Mouse (Mus musculus): ENCODE results near the gene Ccr4. TPM values are rescaled to one million over a fixed set of nuclear protein-coding genes. Genes with fewer than 3 reads are reported as not detected.

The Ccr4 gene
- polyA plus RNA-seq, 1 experiment from 2014 or later, result not detected

GRCm38 (mm10) chr9:114468217-114468616 lies 36.5 kb downstream of the Ccr4 start:
- Histone ChIP-seq H3K4me2 (no peak overlapping the region), H3K27ac (no peak overlapping the region), H3K36me3 (peaks cover 32% of the 10 kb centered on the region), H3K9me3 (no peaks in the 10 kb centered on the region), H3K4me1 (replicated peaks) (no peaks in the 10 kb centered on the region), H3K4me3 (replicated peaks) (no peak overlapping the region), H3K9ac (replicated peaks) (no peak overlapping the region), H3K27me3 (no peaks in the 10 kb centered on the region)
- WGBS, result 71% methylated on average over 5 of the region's 5 CpGs
- no peak for ATAC-seq (ENCODE audit: insufficient number of reproducible peaks, insufficient read depth, low FRiP score, low TSS enrichment, low read depth)

DNA sequence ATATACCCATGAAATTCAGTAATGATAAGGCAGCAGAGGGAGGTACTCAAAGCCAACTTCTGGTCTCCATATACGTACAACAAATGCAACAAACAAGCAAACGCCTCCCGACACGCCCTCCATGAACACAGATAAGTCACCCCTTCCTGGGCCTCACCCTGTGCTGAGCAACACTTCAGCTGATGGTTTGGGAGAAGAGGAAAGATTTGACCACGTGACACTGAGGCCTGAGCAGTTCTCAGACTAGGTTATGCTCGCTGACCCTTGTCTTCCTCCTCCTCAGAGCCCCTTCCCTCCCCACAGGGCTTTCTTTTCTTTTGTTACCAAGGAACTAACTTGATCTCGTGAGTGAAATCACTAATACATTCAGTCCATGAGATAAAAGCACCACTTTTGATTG lies 37.8 kb downstream of the Ccr4 start:
- Histone ChIP-seq H3K27ac (no peak overlapping the region), H3K9ac (replicated peaks) (no peak overlapping the region), H3K4me2 (no peak overlapping the region), H3K36me3 (peaks cover 45% of the 10 kb centered on the region), H3K4me1 (replicated peaks) (no peaks in the 10 kb centered on the region), H3K27me3 (no peaks in the 10 kb centered on the region), H3K4me3 (replicated peaks) (no peak overlapping the region), H3K9me3 (no peaks in the 10 kb centered on the region)
- 88% methylated on average over 7 of the region's 7 CpGs for WGBS
- ATAC-seq (ENCODE audit: insufficient number of reproducible peaks, insufficient read depth, low FRiP score, low TSS enrichment, low read depth), result no peak

DNA sequence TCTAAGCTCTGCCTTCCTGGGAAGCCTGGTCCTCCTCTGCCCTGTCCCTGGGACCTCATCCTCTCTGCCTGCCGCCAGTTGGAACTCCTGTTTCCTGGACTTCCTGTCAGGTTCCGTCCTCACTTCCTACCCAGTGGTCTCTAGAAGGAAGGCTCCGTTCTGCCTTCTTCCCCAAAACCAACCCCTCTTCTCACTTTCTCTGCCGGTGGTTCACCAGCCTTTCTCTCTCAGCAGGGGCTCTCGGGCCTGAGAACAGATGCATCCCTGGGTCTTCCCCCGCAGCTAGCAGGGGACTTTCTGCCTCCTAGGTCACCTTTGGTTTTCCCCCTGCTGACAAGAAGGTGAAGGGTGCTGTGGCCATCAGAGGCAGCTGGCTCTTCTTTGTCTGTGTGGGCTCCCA lies 39.3 kb downstream of the Ccr4 start:
- H3K4me3 ChIP-seq (replicated peaks), result no peak overlapping the region
- no peak overlapping the region for H3K27ac ChIP-seq
- no peak overlapping the region for H3K4me2 ChIP-seq
- peaks cover 56% of the 10 kb centered on the region for H3K36me3 ChIP-seq
- no peak for ATAC-seq (ENCODE audit: insufficient number of reproducible peaks, insufficient read depth, low FRiP score, low TSS enrichment, low read depth)
- H3K27me3 ChIP-seq, result no peaks in the 10 kb centered on the region
- WGBS, result 81% methylated on average over 6 of the region's 6 CpGs
- no peaks in the 10 kb centered on the region for H3K9me3 ChIP-seq
- no peak overlapping the region for H3K9ac ChIP-seq (replicated peaks)
- no peaks in the 10 kb centered on the region for H3K4me1 ChIP-seq (replicated peaks)

GRCm38 (mm10) chr9:114462569-114462968 lies 42.1 kb downstream of the Ccr4 start:
- no peak overlapping the region for H3K4me2 ChIP-seq
- H3K4me1 ChIP-seq (replicated peaks), result no peaks in the 10 kb centered on the region
- H3K27me3 ChIP-seq, result no peaks in the 10 kb centered on the region
- H3K36me3 ChIP-seq, result peaks cover 66% of the 10 kb centered on the region
- no peak overlapping the region for H3K27ac ChIP-seq
- H3K9ac ChIP-seq (replicated peaks), result no peak overlapping the region
- no peak overlapping the region for H3K4me3 ChIP-seq (replicated peaks)
- no peaks in the 10 kb centered on the region for H3K9me3 ChIP-seq
- no peak for ATAC-seq (ENCODE audit: insufficient number of reproducible peaks, insufficient read depth, low FRiP score, low TSS enrichment, low read depth)
- WGBS, result 91% methylated on average over 7 of the region's 7 CpGs

- no peaks in the 10 kb centered on the region for H3K27me3 ChIP-seq
- 83% methylated on average over 3 of the region's 3 CpGs for WGBS
Observed at GRCm38 (mm10) chr9:114458436-114458835, 46.3 kb downstream of the Ccr4 start.

DNA sequence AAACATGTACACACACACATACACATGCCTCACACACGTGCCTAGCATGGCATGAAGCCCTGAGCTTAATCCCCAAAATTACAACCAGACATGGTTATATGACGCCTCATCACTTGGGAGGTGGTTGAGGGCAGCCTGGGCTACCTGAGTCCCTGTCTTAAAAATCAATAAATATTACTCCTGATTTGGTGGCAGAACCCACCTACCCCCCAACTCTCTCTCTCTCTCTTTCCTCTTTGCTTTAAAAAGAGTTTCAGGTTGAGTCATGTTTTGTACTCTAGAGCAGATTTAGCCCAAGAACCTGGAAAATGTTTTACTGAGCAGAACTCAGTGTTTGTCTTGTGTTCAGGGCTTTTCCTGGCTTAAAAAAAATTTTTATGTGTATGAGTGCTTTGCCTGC lies 49.3 kb downstream of the Ccr4 start:
- Histone ChIP-seq H3K27ac (no peak overlapping the region), H3K4me2 (no peak overlapping the region), H3K27me3 (no peaks in the 10 kb centered on the region), H3K9ac (replicated peaks) (no peak overlapping the region), H3K36me3 (peaks cover 31% of the 10 kb centered on the region), H3K4me3 (replicated peaks) (no peak overlapping the region), H3K4me1 (replicated peaks) (no peaks in the 10 kb centered on the region), H3K9me3 (no peaks in the 10 kb centered on the region)
- ATAC-seq (ENCODE audit: insufficient number of reproducible peaks, insufficient read depth, low FRiP score, low TSS enrichment, low read depth), result no peak
- 65% methylated on average over 2 of the region's 2 CpGs for WGBS

More at GRCm38 (mm10) chr9:114458436-114458835, 46.3 kb downstream of the Ccr4 start:
- no peaks in the 10 kb centered on the region for H3K9me3 ChIP-seq
- no peak for ATAC-seq (ENCODE audit: insufficient number of reproducible peaks, insufficient read depth, low FRiP score, low TSS enrichment, low read depth)
- H3K9ac ChIP-seq (replicated peaks), result no peak overlapping the region
- H3K4me1 ChIP-seq (replicated peaks), result no peaks in the 10 kb centered on the region
- H3K4me2 ChIP-seq, result no peak overlapping the region
- H3K4me3 ChIP-seq (replicated peaks), result no peak overlapping the region
- H3K27ac ChIP-seq, result no peak overlapping the region
- H3K36me3 ChIP-seq, result peaks cover 57% of the 10 kb centered on the region

- Histone ChIP-seq H3K4me2 (no peak overlapping the region), H3K36me3 (peaks cover 16% of the 10 kb centered on the region), H3K9me3 (no peaks in the 10 kb centered on the region), H3K27me3 (no peaks in the 10 kb centered on the region), H3K4me3 (replicated peaks) (no peak overlapping the region), H3K4me1 (replicated peaks) (no peaks in the 10 kb centered on the region), H3K9ac (replicated peaks) (no peak overlapping the region), H3K27ac (no peak overlapping the region)
- 88% methylated on average over 6 of the region's 6 CpGs for WGBS
- no peak for ATAC-seq (ENCODE audit: insufficient number of reproducible peaks, insufficient read depth, low FRiP score, low TSS enrichment, low read depth)
Observed at GRCm38 (mm10) chr9:114452418-114452817, 52.3 kb downstream of the Ccr4 start.

DNA sequence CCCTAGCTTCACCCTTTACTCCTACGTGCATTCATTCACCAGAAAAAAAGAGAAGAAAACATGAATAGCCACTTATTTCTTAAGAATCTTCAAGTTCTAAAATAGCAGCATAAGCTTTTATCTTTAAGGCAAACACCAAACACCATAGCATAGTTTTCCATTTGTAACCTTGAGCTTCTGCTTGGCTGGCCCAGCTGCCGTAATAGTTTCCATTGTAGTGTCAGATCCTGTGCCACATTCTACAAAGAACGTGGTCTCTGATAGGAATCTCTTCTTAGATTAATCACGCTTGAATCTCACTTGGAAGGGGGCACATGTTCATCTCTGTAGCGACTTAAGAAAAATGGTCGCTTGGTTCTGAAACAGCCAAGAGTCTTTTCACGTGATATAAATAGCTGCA lies 53.1 kb downstream of the Ccr4 start:
- no peak for ATAC-seq (ENCODE audit: insufficient number of reproducible peaks, insufficient read depth, low FRiP score, low TSS enrichment, low read depth)
- Histone ChIP-seq H3K4me2 (no peak overlapping the region), H3K4me1 (replicated peaks) (no peaks in the 10 kb centered on the region), H3K4me3 (replicated peaks) (no peak overlapping the region), H3K27me3 (no peaks in the 10 kb centered on the region), H3K9me3 (no peaks in the 10 kb centered on the region), H3K36me3 (peaks cover 15% of the 10 kb centered on the region), H3K27ac (no peak overlapping the region), H3K9ac (replicated peaks) (no peak overlapping the region)
- 89% methylated on average over 7 of the region's 7 CpGs for WGBS

GRCm38 (mm10) chr9:114449120-114449754 lies 55.5 kb downstream of the Ccr4 start:
- H3K27me3 ChIP-seq, result no peaks in the 10 kb centered on the region
- peaks cover 5% of the 10 kb centered on the region; the same call in 1 of the 2 replicates for H3K36me3 ChIP-seq
- no peak for ATAC-seq (ENCODE audit: insufficient number of reproducible peaks, insufficient read depth, low FRiP score, low TSS enrichment, low read depth)
- H3K4me3 ChIP-seq (replicated peaks), result no peak overlapping the region
- H3K27ac ChIP-seq, result no peak overlapping the region
- H3K9me3 ChIP-seq, result no peaks in the 10 kb centered on the region
- H3K9ac ChIP-seq (replicated peaks), result no peak overlapping the region
- 85% methylated on average over 13 of the region's 13 CpGs for WGBS
- H3K4me1 ChIP-seq (replicated peaks), result no peaks in the 10 kb centered on the region
- no peak overlapping the region for H3K4me2 ChIP-seq

DNA sequence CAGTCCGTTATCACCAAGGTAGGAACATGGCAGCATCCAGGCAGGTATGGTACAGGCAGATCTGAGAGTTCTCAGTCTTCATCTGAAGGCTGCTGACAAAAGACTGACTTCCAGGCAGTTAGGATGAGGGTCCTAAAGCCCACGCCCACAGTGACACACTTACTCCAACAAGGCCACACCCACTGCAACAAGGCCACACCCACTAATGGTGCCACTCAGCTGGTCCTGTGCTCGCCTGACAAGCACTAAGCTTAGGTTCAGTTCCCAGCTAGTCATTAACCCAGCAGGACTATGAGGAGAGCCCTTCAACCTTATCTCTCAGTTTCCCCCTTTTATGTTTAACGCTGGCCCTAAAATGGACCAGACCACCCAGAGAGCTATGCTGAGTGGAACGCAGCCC lies 56.0 kb downstream of the Ccr4 start:
- Histone ChIP-seq H3K4me3 (replicated peaks) (no peak overlapping the region), H3K36me3 (peaks cover 5% of the 10 kb centered on the region; the same call in 1 of the 2 replicates), H3K4me2 (no peak overlapping the region), H3K27ac (no peak overlapping the region), H3K4me1 (replicated peaks) (no peaks in the 10 kb centered on the region), H3K9ac (replicated peaks) (no peak overlapping the region), H3K27me3 (no peaks in the 10 kb centered on the region), H3K9me3 (no peaks in the 10 kb centered on the region)
- WGBS, result 66% methylated on average over 5 of the region's 5 CpGs
- no peak for ATAC-seq (ENCODE audit: insufficient number of reproducible peaks, insufficient read depth, low FRiP score, low TSS enrichment, low read depth)

DNA sequence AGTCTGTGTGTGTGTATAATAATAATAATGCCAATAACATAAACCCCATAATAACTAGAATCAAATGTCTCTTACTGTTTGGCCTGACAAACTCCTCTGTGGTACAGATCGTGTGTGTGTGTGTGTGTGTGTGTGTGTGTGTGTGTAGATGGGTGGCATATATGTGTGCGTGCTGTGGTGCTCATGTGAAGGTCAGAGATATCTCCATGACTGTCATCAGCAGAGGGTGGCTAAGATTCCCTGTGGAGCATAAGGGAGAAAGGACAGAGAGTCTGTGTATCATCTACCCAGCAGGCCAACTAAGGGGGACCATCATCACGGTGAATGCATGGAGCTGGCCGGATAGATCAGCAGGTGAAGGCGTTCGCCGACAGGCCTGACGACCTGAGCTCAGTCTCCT lies 57.8 kb downstream of the Ccr4 start:
- H3K4me1 ChIP-seq (replicated peaks), result no peaks in the 10 kb centered on the region
- peaks cover 13% of the 10 kb centered on the region; the same call in 1 of the 2 replicates for H3K36me3 ChIP-seq
- no peaks in the 10 kb centered on the region for H3K9me3 ChIP-seq
- no peak overlapping the region for H3K27ac ChIP-seq
- H3K4me3 ChIP-seq (replicated peaks), result no peak overlapping the region
- no peak overlapping the region for H3K9ac ChIP-seq (replicated peaks)
- no peak for ATAC-seq (ENCODE audit: insufficient number of reproducible peaks, insufficient read depth, low FRiP score, low TSS enrichment, low read depth)
- no peaks in the 10 kb centered on the region for H3K27me3 ChIP-seq
- no peak overlapping the region for H3K4me2 ChIP-seq
- WGBS, result 91% methylated on average over 8 of the region's 8 CpGs

DNA sequence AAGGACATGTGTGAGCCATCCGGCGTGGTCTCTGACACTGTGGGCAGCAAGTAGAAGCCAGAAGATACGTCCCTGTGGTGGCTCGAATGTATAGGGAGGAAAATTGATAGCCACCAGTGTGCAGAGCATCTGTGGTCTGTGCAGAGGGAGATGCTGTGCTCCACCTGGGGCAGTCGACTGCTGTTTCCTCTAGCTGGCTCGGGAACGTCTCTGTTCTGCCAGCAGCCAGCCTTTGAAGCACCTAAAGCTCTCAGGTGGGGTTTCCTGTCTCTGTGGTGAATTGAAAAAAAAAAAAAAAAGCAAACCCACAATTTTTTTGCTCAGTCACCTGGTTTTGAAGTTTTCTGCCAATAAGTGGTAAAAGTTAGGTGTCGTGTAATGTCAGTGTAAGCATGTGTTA lies 61.4 kb downstream of the Ccr4 start:
- ATAC-seq (ENCODE audit: insufficient number of reproducible peaks, insufficient read depth, low FRiP score, low TSS enrichment, low read depth), result no peak
- Histone ChIP-seq H3K9ac (replicated peaks) (no peak overlapping the region), H3K4me3 (replicated peaks) (no peak overlapping the region), H3K27me3 (no peaks in the 10 kb centered on the region), H3K9me3 (no peaks in the 10 kb centered on the region), H3K4me2 (no peak overlapping the region), H3K4me1 (replicated peaks) (no peaks in the 10 kb centered on the region), H3K27ac (no peak overlapping the region), H3K36me3 (peaks cover 13% of the 10 kb centered on the region; the same call in 1 of the 2 replicates)
- WGBS, result 91% methylated on average over 8 of the region's 8 CpGs

Data from limb, embryonic 12.5 days (tissue).